Mouse (Mus musculus): ENCODE measurements at regions not wholly inside any gene's neighbourhood (a gene's known extent, or its start where the extent isn't known, plus 50 kb on each side); places are given as distances from the start of the nearest gene placed in this dataset.

- no peak for DNase-seq (ENCODE audit: low spot score)
Measured at GRCm38 (mm10) chr10:83963779-83964643, 241.3 kb downstream of the 1500009L16Rik start.

DNA sequence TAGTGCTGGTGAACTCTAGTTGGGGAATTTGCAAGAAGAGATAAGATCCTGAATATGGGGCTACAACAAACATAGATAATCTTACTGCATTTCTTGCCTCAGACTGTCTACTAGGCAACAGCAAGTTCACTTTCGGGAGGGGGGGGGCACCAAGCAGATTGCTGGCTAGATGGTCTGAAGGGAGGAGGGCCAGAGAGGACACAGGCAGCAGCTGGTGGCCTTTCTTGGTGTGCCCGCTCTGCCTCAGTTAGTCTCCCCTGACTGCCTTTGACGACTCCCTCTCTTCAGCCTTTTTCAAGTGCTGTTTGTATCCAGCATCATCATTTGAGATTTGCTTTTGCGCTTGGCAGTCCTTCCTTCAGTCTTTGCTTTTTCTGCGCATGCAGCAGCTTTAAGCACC lies 242.2 kb downstream of the 1500009L16Rik start:
- DNase-seq (ENCODE audit: low spot score), result no peak

DNA sequence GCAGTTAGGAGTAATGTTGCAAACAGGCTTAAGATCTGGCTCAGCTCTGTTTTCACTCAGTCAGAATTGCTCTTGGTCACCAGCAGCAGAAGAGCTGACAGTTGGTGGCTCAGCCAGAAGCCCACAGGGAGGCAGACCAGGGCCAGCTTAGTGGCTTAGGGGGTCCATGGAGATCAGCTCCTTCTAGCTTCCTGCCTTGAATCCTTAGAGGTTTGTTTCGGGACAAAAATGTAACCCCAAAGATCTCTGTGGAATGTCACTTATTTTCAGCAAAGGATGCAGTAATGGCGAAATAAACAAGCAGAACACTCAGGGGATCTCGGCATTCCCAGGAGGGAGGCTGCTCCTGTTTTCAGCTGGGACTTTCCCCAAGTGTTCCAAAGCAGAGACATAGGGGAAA lies 247.8 kb downstream of the 1500009L16Rik start:
- DNase-seq (ENCODE audit: low spot score), result peak; percentile 31

DNA sequence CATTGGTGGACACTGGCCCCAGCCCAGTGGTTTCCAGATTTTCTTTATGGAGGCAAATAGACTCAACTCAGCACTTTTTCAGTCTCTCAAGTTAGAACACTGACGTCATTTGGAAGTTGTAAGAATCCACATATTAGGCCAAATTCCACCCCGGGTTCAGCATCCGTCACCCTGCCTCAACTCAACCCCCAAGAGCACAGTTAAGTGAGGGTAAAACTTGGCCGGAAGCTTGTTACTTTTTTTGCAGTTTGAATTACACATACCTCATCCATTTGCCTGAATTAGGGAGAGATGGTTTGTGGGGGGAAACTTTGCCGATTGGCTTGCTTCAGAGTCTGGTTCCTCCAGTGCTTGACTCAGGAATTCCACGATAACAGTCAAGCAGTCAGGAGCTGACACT lies 251.9 kb downstream of the 1500009L16Rik start:
- DNase-seq (ENCODE audit: low spot score), result peak; percentile 38

- no peak for DNase-seq (ENCODE audit: low spot score)
Measured at GRCm38 (mm10) chr10:83976548-83976947, 253.9 kb downstream of the 1500009L16Rik start.

- DNase-seq (ENCODE audit: low spot score), result no peak
Measured at GRCm38 (mm10) chr10:83979930-83980329, 257.3 kb downstream of the 1500009L16Rik start.

DNA sequence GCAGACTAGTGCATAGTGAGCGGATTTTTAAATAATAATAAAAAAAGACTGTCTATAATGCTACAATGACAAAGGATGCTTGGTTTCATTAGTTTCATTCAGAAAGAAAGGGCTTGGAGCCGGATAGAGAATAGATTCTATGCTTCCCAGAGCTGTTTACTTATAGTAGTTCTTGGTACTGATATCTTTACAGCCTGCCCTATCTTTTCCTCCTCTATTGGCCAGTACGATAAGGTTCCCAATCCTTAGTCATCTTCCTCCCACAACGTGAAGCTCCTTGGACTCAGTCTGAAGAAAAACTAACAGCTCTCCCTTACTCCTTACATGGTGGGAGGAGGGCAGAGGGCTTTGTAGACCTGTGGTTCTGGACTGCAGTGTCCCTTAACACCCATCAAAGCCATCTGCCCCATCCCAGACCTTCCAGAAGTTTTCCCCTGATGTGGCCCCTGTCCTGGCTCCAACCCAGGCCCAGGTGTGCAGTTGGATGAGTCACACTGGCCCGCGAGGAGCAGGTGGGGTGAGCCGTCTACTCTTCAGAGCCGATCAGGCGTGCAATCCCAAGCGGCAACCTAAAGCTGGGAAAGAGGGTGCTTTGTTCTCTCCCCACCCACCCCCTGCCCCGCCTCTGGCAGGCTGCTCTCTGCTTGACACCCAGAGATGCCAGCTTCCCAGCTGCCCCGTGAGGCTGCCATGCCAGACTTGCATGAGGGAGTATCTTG lies 262.2 kb downstream of the 1500009L16Rik start:
- DNase-seq (ENCODE audit: low spot score), result no peak

GRCm38 (mm10) chr10:83992577-83993305 lies 270.1 kb downstream of the 1500009L16Rik start:
- DNase-seq (ENCODE audit: low spot score), result no peak

DNA sequence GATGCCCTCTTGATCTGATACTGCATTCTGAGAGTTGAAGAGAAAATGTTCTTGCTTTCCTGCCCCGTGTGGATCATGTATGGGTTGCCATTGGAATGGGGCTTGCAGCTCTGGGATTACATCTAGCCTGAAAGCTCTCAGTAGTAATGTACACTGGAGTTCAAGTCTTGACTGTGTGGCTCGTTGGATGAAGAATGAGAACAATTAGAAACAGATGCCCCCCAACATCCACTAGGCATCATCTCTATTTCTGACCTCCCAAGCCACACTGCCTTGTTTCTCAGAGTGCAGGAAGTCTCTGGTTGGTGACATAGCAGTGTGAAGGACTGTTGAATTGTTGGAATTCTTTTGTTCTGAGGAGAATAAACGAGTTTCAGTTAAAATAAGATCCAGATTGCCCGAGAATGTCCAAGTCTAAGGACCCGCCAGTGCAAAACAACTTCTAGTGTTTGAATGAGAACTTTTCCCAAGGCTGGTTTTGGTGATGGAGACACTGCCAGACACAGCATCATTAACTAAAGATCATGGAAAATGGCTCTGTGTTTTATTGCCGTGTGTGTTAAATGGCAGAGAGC lies 272.4 kb downstream of the 1500009L16Rik start:
- DNase-seq (ENCODE audit: low spot score), result no peak

GRCm38 (mm10) chr10:83995913-83996312 lies 273.2 kb downstream of the 1500009L16Rik start:
- DNase-seq (ENCODE audit: low spot score), result peak; percentile 82

GRCm38 (mm10) chr10:83996489-83996888 lies 273.8 kb downstream of the 1500009L16Rik start:
- no peak for DNase-seq (ENCODE audit: low spot score)

- DNase-seq (ENCODE audit: low spot score), result peak; percentile 49
Measured at GRCm38 (mm10) chr10:84000436-84001208, 278.0 kb downstream of the 1500009L16Rik start.

- DNase-seq (ENCODE audit: low spot score), result no peak
Measured at GRCm38 (mm10) chr10:84002744-84003143, 280.1 kb downstream of the 1500009L16Rik start.

GRCm38 (mm10) chr10:84003601-84004149 lies 281.0 kb downstream of the 1500009L16Rik start:
- no peak for DNase-seq (ENCODE audit: low spot score)

DNA sequence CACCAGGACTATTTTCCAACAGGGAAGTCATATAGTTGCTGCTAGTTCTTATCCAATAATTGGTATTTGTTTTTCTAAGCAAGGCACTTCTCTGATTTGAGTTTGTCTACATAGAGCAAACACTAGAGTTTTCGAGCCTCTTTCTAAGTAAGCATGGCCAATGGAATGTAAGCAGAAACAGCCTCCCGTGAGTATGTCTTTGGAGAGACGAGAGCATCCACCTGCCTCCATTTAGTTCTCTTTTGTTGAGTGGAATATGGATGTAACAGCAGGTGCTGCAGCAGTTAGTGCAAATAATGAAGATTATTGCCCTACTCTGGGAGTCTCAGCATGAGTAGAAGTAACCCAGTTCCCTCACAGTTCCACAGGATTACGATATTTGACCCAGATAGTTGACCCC lies 286.3 kb downstream of the 1500009L16Rik start:
- no peak for DNase-seq (ENCODE audit: low spot score)

- peak; percentile 65 for DNase-seq (ENCODE audit: low spot score)
Measured at GRCm38 (mm10) chr10:84019381-84019780, 296.7 kb downstream of the 1500009L16Rik start.

DNA sequence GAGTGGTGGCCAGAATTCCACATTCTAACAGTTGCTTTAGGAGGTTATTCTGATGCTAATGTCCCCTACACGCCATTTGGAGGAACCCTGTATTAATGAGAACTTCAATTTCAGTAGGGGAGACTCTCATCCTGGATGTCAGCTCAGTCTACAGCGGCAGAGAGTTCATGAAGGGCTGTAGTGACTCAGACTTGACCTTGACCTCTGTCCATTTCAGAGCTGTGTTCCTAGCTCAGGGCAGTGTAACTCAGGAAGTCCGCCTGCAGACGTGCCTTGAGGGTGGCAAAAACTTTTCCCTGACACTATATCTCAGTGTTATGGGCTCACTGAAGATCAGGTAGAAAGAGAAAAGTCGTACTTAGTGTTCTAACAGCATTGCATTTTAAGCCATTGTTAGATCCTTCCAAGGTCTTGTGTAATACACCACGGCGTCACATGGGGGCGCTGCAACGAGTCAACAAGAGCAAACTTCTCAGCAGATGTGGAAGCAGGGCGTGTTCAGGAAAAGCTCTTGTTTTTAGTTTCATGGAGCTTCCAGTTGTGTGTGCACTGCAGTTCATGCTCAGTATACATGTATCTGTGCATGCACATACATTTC lies 297.5 kb downstream of the 1500009L16Rik start:
- peak; percentile 52 for DNase-seq (ENCODE audit: low spot score)

GRCm38 (mm10) chr10:84021167-84022120 lies 298.8 kb downstream of the 1500009L16Rik start:
- no peak for DNase-seq (ENCODE audit: low spot score)

DNA sequence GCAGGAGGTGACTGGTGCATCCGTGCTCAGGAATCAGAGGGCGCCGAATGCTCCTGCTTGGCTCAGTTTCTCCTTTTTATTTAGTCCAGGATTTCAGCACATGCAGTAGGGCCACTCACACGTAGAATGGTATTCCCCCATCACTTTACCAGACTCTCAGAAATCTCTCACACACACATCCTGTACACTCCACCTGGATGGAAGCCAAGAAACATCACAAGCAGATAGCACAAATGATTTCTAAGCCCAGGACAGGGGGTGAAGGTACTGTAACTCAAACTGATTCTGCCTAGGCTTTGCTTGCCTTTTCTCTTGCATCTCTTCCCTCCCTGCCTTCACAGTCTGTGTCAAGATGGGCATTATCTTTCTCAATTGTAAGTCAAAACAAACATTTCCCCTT lies 301.6 kb downstream of the 1500009L16Rik start:
- DNase-seq (ENCODE audit: low spot score), result no peak
